Mouse (Mus musculus): ENCODE measurements around the gene Cd4. TPM values are rescaled to one million over a fixed set of nuclear protein-coding genes. Genes with fewer than 3 reads are reported as not detected.

Gene Cd4
- total and polyA plus RNA-seq, 3 experiments, result not detected

DNA sequence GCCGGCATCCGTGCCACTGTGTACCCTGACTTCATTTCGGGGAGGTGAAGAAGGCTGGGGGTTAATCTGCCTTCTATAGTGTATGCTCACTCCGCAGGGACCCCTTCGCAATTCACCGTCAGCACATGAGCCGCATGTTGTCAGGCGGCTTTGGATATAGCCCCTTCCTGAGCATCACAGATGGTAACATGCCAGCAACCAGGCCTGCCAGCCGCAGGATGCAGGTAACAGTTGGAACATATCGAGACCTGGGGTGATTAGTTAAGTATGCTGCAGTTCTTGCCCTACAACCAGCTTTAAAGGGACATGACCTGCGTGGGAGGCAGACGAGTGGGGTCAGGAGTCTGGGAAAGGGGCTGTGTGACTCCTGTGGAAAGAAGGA lies 44.3 kb upstream of the Cd4 start:
- Histone ChIP-seq H3K36me3 (ENCODE audit: control insufficient read depth in 1 of 2, insufficient read depth in 2 of 2, low read length in 2 of 2) (peaks cover 2 to 5% of the 10 kb centered on the region in 2 experiments; a peak in 2 of 4 replicates), H3K9ac (ENCODE audit: control insufficient read depth, low read depth, low read length, poor library complexity, severe bottlenecking) (peak overlapping the region; percentile 84), H3K9me3 (replicated peaks; ENCODE audit: insufficient read depth, low read length) (no peaks in the 10 kb centered on the region), H3K27ac (ENCODE audit: control insufficient read depth, low read depth, low read length) (no peak overlapping the region), H3K4me1 (ENCODE audit: control insufficient read depth in 1 of 2, insufficient read depth in 2 of 2, low read length in 2 of 2) (peaks cover 6 to 12% of the 10 kb centered on the region in 2 experiments), H3K79me2 (ENCODE audit: control insufficient read depth, insufficient read depth, low read length, poor library complexity) (peaks cover 14% of the 10 kb centered on the region), H3K27me3 (ENCODE audit: control insufficient read depth in 1 of 2, insufficient read depth in 2 of 2, low read length in 2 of 2) (no peaks in the 10 kb centered on the region), H3K4me3 (ENCODE audit: control insufficient read depth in 1 of 2, insufficient read depth in 1 of 2, low read depth in 2 of 2, low read length in 2 of 2) (peak overlapping the region; percentile 86 to 98)
- TF ChIP-seq ZMIZ1 (IDR thresholded peaks at IDR 0.05; ENCODE audit: low read depth, low read length), result 0 out of 2 replicates have a peak, but pooled peaks have one; percentile 30
- TF ChIP-seq ZC3H11A (IDR thresholded peaks at IDR 0.05; ENCODE audit: low read depth, low read length), result no peak
- DNase-seq (ENCODE audit: low read depth, low spot score), result no peak

DNA sequence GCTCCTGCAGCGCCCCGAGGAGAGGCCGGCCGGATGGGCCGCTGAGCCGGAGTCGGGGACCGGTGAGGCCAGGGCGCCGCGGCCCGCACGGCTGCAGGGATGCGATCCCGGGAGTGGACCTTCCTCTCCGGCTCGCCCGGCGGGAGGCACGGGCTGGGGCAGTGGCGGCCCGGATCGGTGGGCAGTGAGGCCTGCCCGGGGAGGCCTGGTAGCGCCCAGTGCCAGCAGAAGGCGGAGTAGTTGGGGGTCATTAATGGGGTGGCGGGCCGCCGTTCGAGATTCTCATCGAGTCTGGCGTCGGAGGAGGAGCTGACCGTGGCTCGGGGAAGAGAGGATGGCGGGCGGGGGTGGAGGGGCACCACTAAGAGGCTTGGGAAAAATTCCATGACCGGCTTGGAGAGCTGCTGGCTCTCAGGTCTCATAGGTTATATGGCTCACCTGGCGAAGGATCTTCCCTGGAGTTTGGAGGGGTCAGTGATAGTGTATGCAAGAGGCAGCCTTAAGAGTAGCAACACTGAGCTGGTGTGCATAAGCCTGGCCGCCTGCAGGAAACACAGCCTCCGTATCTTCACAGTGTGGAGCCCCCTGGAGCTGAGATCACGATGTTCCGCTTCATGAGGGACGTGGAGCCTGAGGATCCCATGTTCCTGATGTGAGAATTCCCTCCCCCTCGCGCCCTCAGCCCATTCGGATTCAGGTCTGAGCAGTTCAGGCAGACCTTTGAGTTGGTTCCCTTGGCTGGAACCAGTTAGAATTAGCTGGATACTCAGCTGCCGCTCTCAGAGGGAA lies 43.7 kb upstream of the Cd4 start:
- peaks cover 14% of the 10 kb centered on the region for H3K79me2 ChIP-seq (ENCODE audit: control insufficient read depth, insufficient read depth, low read length, poor library complexity)
- peak overlapping the region; percentile 47 for H3K27ac ChIP-seq (ENCODE audit: control insufficient read depth, low read depth, low read length)
- H3K9me3 ChIP-seq (replicated peaks; ENCODE audit: insufficient read depth, low read length), result no peaks in the 10 kb centered on the region
- peak overlapping the region; percentile 84 for H3K9ac ChIP-seq (ENCODE audit: control insufficient read depth, low read depth, low read length, poor library complexity, severe bottlenecking)
- H3K4me3 ChIP-seq (ENCODE audit: control insufficient read depth in 1 of 2, insufficient read depth in 1 of 2, low read depth in 2 of 2, low read length in 2 of 2), result peak overlapping the region; percentile 86 to 98
- peaks cover 6 to 12% of the 10 kb centered on the region in 2 experiments for H3K4me1 ChIP-seq (ENCODE audit: control insufficient read depth in 1 of 2, insufficient read depth in 2 of 2, low read length in 2 of 2)
- DNase-seq (ENCODE audit: low read depth, low spot score), result peak; percentile 64
- peaks cover 2 to 5% of the 10 kb centered on the region in 2 experiments; a peak in 2 of 4 replicates for H3K36me3 ChIP-seq (ENCODE audit: control insufficient read depth in 1 of 2, insufficient read depth in 2 of 2, low read length in 2 of 2)
- no peak for TF ChIP-seq ZNF384 (IDR thresholded peaks at IDR 0.05; ENCODE audit: low read depth, low read length)
- TF ChIP-seq MEF2A (IDR thresholded peaks at IDR 0.05; ENCODE audit: extremely low read depth, insufficient replicate concordance, low read depth, low read length, poor library complexity, severe bottlenecking), result no peak
- TF ChIP-seq NELFE (IDR thresholded peaks at IDR 0.05; ENCODE audit: low read depth, low read length), result no peak
- no peak for TF ChIP-seq ELF1 (IDR thresholded peaks at IDR 0.05; ENCODE audit: low read depth, low read length)
- TF ChIP-seq KAT2A (conservative IDR thresholded peaks at IDR 0.05; ENCODE audit: low read depth, low read length), result no peak
- 0 out of 2 replicates have a peak, but pooled peaks have one; percentile 65 for TF ChIP-seq UBTF (IDR thresholded peaks at IDR 0.05; ENCODE audit: borderline replicate concordance, insufficient read depth, low read depth, low read length)
- no peak for TF ChIP-seq POLR2AphosphoS2 (IDR thresholded peaks at IDR 0.05; ENCODE audit: low read length)
- no peak for TF ChIP-seq JUND (IDR thresholded peaks at IDR 0.05; ENCODE audit: low read depth, low read length)
- TF ChIP-seq POLR2A (IDR thresholded peaks at IDR 0.05; ENCODE audit: control insufficient read depth in 1 of 2, insufficient read depth in 1 of 2, low read depth in 1 of 2, low read length in 2 of 2, poor library complexity in 1 of 2), result peak in 1 of 2 experiments; percentile 1; a peak in 1 of 4 replicates
- TF ChIP-seq SMC3 (IDR thresholded peaks at IDR 0.05; ENCODE audit: low read depth, low read length), result 0 out of 2 replicates have a peak, but pooled peaks have one; percentile 7
- TF ChIP-seq CTCF (IDR thresholded peaks at IDR 0.05 in 2 of 3, conservative IDR thresholded peaks at IDR 0.05 in 1 of 3; ENCODE audit: control insufficient read depth in 1 of 3, insufficient read depth in 1 of 3, low read depth in 2 of 3, low read length in 3 of 3, poor library complexity in 1 of 3, severe bottlenecking in 1 of 3), result peak in 1 of 3 experiments; percentile 17; a peak in 1 of 6 replicates
- H3K27me3 ChIP-seq (ENCODE audit: control insufficient read depth in 1 of 2, insufficient read depth in 2 of 2, low read length in 2 of 2), result no peaks in the 10 kb centered on the region

Measured in MEL (cell line).